Mouse (Mus musculus) embryonic facial prominence, embryonic 13.5 days (tissue): ENCODE measurements around the gene Mgat3. TPM values are rescaled to one million over a fixed set of nuclear protein-coding genes. Genes with fewer than 3 reads are reported as not detected.

Source experiments
- polyA plus RNA-seq: library from polyadenylated mRNA; unstranded; fragments of >200 nt; fragmentation: Nextera tagmentation; extraction: Ambion mirVana; gene quantifications from 2 replicates; pipeline ENCODE4 v1.2.1, GENCODE M21; 2015

Mgat3 gene
- polyA plus RNA-seq, 1 experiment from 2014 or later = 7.7 TPM

Other genes starting within 250 kb of the Mgat3 start
- 2.5 and 2.9 TPM in 2 replicates for gene Cbx7, start 202.6 kb upstream of the Mgat3 start, polyA plus RNA-seq
- gene Pdgfb, start 158.7 kb upstream of the Mgat3 start, polyA plus RNA-seq = 2.2 and 2.9 TPM in 2 replicates
- gene Syngr1, start 82.4 kb upstream of the Mgat3 start, polyA plus RNA-seq = 7.0 and 8.7 TPM in 2 replicates
- 1,097 and 1,210 TPM in 2 replicates for gene Rpl3, start 81.9 kb upstream of the Mgat3 start, polyA plus RNA-seq
- gene Tab1, start 40.6 kb upstream of the Mgat3 start, polyA plus RNA-seq = 47.7 and 48.0 TPM in 2 replicates
- 31.5 and 34.4 TPM in 2 replicates for gene Mief1, start 60.3 kb downstream of the Mgat3 start, polyA plus RNA-seq
- not detected in 2 replicates for gene AC140267.1, start 62.1 kb downstream of the Mgat3 start, polyA plus RNA-seq
- 115 and 123 TPM in 2 replicates for gene Atf4, start 81.5 kb downstream of the Mgat3 start, polyA plus RNA-seq
- 67.0 and 67.3 TPM in 2 replicates for gene Rps19bp1, start 90.6 kb downstream of the Mgat3 start, polyA plus RNA-seq
- not detected in 2 replicates for gene Cacna1i, start 113.5 kb downstream of the Mgat3 start, polyA plus RNA-seq